Mouse (Mus musculus) heart, embryonic 15.5 days (tissue): Measurements from ENCODE around the gene Stk31. TPM values are rescaled to one million over a fixed set of nuclear protein-coding genes. Genes with fewer than 3 reads are reported as not detected.

Experiments used
- ATAC-seq: fragments of 200-750 bp; cut with Nextera tagmentation; replicated peaks from 2 replicates; pipeline ENCODE4 v1.8.0; 2017; ENCODE audit warnings: low read depth, moderate TSS enrichment; ENCODE audit not compliant: insufficient number of reproducible peaks, insufficient read depth, low FRiP score
- H3K27ac ChIP-seq: fragments of 300-500 bp; sonication (generic); 2 replicates; pipeline ENCODE4 v1.5.1; 2015; ENCODE audit warnings: mild to moderate bottlenecking, inconsistent platforms
- H3K27me3 ChIP-seq: fragments of 300-500 bp; sonication (generic); 2 replicates; pipeline ENCODE4 v1.6.1; 2015; ENCODE audit warnings: inconsistent platforms
- H3K36me3 ChIP-seq: fragments of 300-500 bp; sonication (generic); 2 replicates; pipeline ENCODE4 v1.6.1; 2015; ENCODE audit warnings: mild to moderate bottlenecking, inconsistent platforms
- H3K4me1 ChIP-seq: fragments of 300-500 bp; sonication (generic); replicated peaks from 2 replicates; pipeline ENCODE4 v1.6.1; 2015; ENCODE audit warnings: inconsistent platforms
- H3K4me2 ChIP-seq: fragments of 300-500 bp; sonication (generic); 2 replicates; pipeline ENCODE4 v1.6.1; 2015; ENCODE audit warnings: inconsistent platforms, mild to moderate bottlenecking, moderate library complexity
- H3K4me3 ChIP-seq: fragments of 300-500 bp; sonication (generic); 2 replicates; pipeline ENCODE4 v1.5.1; 2015; ENCODE audit warnings: mild to moderate bottlenecking, inconsistent platforms
- H3K9ac ChIP-seq: fragments of 300-500 bp; sonication (generic); 2 replicates; pipeline ENCODE4 v1.6.1; 2015; ENCODE audit warnings: mild to moderate bottlenecking, inconsistent platforms
- H3K9me3 ChIP-seq: fragments of 300-500 bp; sonication (generic); replicated peaks from 2 replicates; pipeline ENCODE4 v1.6.1; 2016; ENCODE audit warnings: inconsistent platforms
- WGBS: fragments of 180-500 bp; shearing (Covaris S2); methylation state at CpG from one replicate; pipeline ENCODE4 v1.1.7; 2015; ENCODE audit warnings: mixed read lengths; 5-methylcytosine and 5-hydroxymethylcytosine counted together
- polyA plus RNA-seq: library from polyadenylated mRNA; unstranded; fragments of >200 nt; fragmentation: Nextera tagmentation; extraction: Ambion mirVana; gene quantifications from 2 replicates; pipeline ENCODE4 v1.2.1, GENCODE M21; 2015

Stk31 gene
- polyA plus RNA-seq, result 0.11 and 0.20 TPM in 2 replicates

GRCm38 (mm10) chr6:49395316-49395715, at the start of gene Stk31:
Stk31 (plus strand) TSS chr6:49395604.
- Histone ChIP-seq H3K4me1 (no peaks in the 10 kb centered on the region), H3K27me3 (no peaks in the 10 kb centered on the region), H3K9me3 (no peaks in the 10 kb centered on the region), H3K9ac (no peak within 1 kb of the TSS), H3K4me2 (no peak within 1 kb of the TSS), H3K27ac (no peak within 1 kb of the TSS), H3K36me3 (no peaks in the 10 kb centered on the region), H3K4me3 (no peak within 1 kb of the TSS)
- WGBS, result 77% methylated on average over 34 of the region's 34 CpGs
- no peak for ATAC-seq

GRCm38 (mm10) chr6:49349826-49350225, 45.6 kb upstream of the Stk31 start:
- Histone ChIP-seq H3K9me3 (no peaks in the 10 kb centered on the region), H3K4me3 (no peak overlapping the region), H3K4me1 (no peaks in the 10 kb centered on the region), H3K27me3 (no peaks in the 10 kb centered on the region), H3K4me2 (no peak overlapping the region), H3K9ac (no peak overlapping the region), H3K36me3 (no peaks in the 10 kb centered on the region), H3K27ac (no peak overlapping the region)
- WGBS, result 86% methylated on average over 7 of the region's 7 CpGs
- no peak for ATAC-seq

GRCm38 (mm10) chr6:49354613-49355012, 40.8 kb upstream of the Stk31 start:
- H3K27me3 ChIP-seq, result no peaks in the 10 kb centered on the region
- H3K9ac ChIP-seq, result no peak overlapping the region
- no peaks in the 10 kb centered on the region for H3K36me3 ChIP-seq
- no peak overlapping the region for H3K4me3 ChIP-seq
- H3K4me1 ChIP-seq, result no peaks in the 10 kb centered on the region
- no peak overlapping the region for H3K27ac ChIP-seq
- WGBS, result 36% methylated on average over 3 of the region's 3 CpGs
- ATAC-seq, result no peak
- H3K4me2 ChIP-seq, result no peak overlapping the region
- no peaks in the 10 kb centered on the region for H3K9me3 ChIP-seq

- Histone ChIP-seq H3K27me3 (no peaks in the 10 kb centered on the region), H3K27ac (no peak overlapping the region), H3K9me3 (no peaks in the 10 kb centered on the region), H3K4me1 (no peaks in the 10 kb centered on the region), H3K4me2 (no peak overlapping the region), H3K4me3 (no peak overlapping the region), H3K9ac (no peak overlapping the region), H3K36me3 (no peaks in the 10 kb centered on the region)
- 75% methylated on average over 4 of the region's 4 CpGs for WGBS
- no peak for ATAC-seq
These were observed 40.2 kb upstream of the Stk31 start for GRCm38 (mm10) chr6:49355171-49355570.

- H3K9me3 ChIP-seq, result no peaks in the 10 kb centered on the region
- H3K9ac ChIP-seq, result no peak overlapping the region
- no peak overlapping the region for H3K4me3 ChIP-seq
- H3K36me3 ChIP-seq, result no peaks in the 10 kb centered on the region
- H3K4me2 ChIP-seq, result no peak overlapping the region
- H3K4me1 ChIP-seq, result no peaks in the 10 kb centered on the region
- no peak for ATAC-seq
- H3K27me3 ChIP-seq, result no peaks in the 10 kb centered on the region
- H3K27ac ChIP-seq, result no peak overlapping the region
These were observed 35.0 kb upstream of the Stk31 start for GRCm38 (mm10) chr6:49360420-49360819.

GRCm38 (mm10) chr6:49367159-49368054, 28.0 kb upstream of the Stk31 start, which contains the start of gene Fam221a:
Fam221a (plus strand) TSS chr6:49367739.
- peak within 1 kb of the TSS; percentile 82 for H3K4me2 ChIP-seq
- 4% methylated on average over 45 of the region's 49 CpGs for WGBS
- peak; percentile 98 for ATAC-seq
- H3K9ac ChIP-seq, result peak within 1 kb of the TSS; percentile 58
- peaks cover 11% of the 10 kb centered on the region for H3K4me1 ChIP-seq
- H3K27ac ChIP-seq, result peak within 1 kb of the TSS; percentile 59
- H3K36me3 ChIP-seq, result no peaks in the 10 kb centered on the region
- peak within 1 kb of the TSS; percentile 59 for H3K4me3 ChIP-seq
- no peaks in the 10 kb centered on the region for H3K27me3 ChIP-seq
- H3K9me3 ChIP-seq, result no peaks in the 10 kb centered on the region

- no peak for ATAC-seq
- Histone ChIP-seq H3K4me1 (peaks cover 11% of the 10 kb centered on the region), H3K9me3 (no peaks in the 10 kb centered on the region), H3K27ac (no peak overlapping the region), H3K36me3 (no peaks in the 10 kb centered on the region), H3K27me3 (no peaks in the 10 kb centered on the region), H3K4me3 (peak overlapping the region; percentile 59), H3K4me2 (peak overlapping the region; percentile 82), H3K9ac (peak overlapping the region; percentile 58)
- 50% methylated on average over 3 of the region's 3 CpGs for WGBS
These were observed 27.2 kb upstream of the Stk31 start for GRCm38 (mm10) chr6:49368212-49368611.

GRCm38 (mm10) chr6:49372705-49373104, 22.7 kb upstream of the Stk31 start:
- Histone ChIP-seq H3K4me3 (no peak overlapping the region), H3K9ac (no peak overlapping the region), H3K4me2 (no peak overlapping the region), H3K27me3 (no peaks in the 10 kb centered on the region), H3K4me1 (peaks cover 7% of the 10 kb centered on the region), H3K9me3 (no peaks in the 10 kb centered on the region), H3K36me3 (no peaks in the 10 kb centered on the region), H3K27ac (no peak overlapping the region)
- 74% methylated on average over 4 of the region's 4 CpGs for WGBS
- no peak for ATAC-seq

GRCm38 (mm10) chr6:49373943-49374342, 21.5 kb upstream of the Stk31 start:
- H3K4me3 ChIP-seq, result no peak overlapping the region
- no peak overlapping the region for H3K9ac ChIP-seq
- H3K27me3 ChIP-seq, result no peaks in the 10 kb centered on the region
- no peak for ATAC-seq
- 60% methylated on average over 2 of the region's 2 CpGs for whole genome bisulfite sequencing
- no peaks in the 10 kb centered on the region for H3K36me3 ChIP-seq
- H3K4me2 ChIP-seq, result no peak overlapping the region
- no peaks in the 10 kb centered on the region for H3K4me1 ChIP-seq
- H3K27ac ChIP-seq, result no peak overlapping the region
- no peaks in the 10 kb centered on the region for H3K9me3 ChIP-seq

- Histone ChIP-seq H3K36me3 (no peaks in the 10 kb centered on the region), H3K4me2 (no peak overlapping the region), H3K4me1 (no peaks in the 10 kb centered on the region), H3K9ac (no peak overlapping the region), H3K4me3 (no peak overlapping the region), H3K9me3 (no peaks in the 10 kb centered on the region), H3K27me3 (no peaks in the 10 kb centered on the region), H3K27ac (no peak overlapping the region)
- no peak for ATAC-seq
- 47% methylated on average over 12 of the region's 12 CpGs for WGBS
These were observed 17.1 kb upstream of the Stk31 start for GRCm38 (mm10) chr6:49378328-49378727.

GRCm38 (mm10) chr6:49394276-49394675, 1.1 kb upstream of the Stk31 start:
- no peak for ATAC-seq
- H3K27ac ChIP-seq, result no peak overlapping the region
- no peaks in the 10 kb centered on the region for H3K27me3 ChIP-seq
- no peak overlapping the region for H3K4me3 ChIP-seq
- H3K9ac ChIP-seq, result no peak overlapping the region
- no peaks in the 10 kb centered on the region for H3K9me3 ChIP-seq
- no peaks in the 10 kb centered on the region for H3K36me3 ChIP-seq
- H3K4me1 ChIP-seq, result no peaks in the 10 kb centered on the region
- 69% methylated on average over 1 of the region's 1 CpGs for WGBS
- no peak overlapping the region for H3K4me2 ChIP-seq

GRCm38 (mm10) chr6:49397466-49397865, 2.1 kb downstream of the Stk31 start:
- Histone ChIP-seq H3K9me3 (no peaks in the 10 kb centered on the region), H3K4me2 (no peak overlapping the region), H3K27ac (no peak overlapping the region), H3K4me1 (no peaks in the 10 kb centered on the region), H3K27me3 (no peaks in the 10 kb centered on the region), H3K36me3 (no peaks in the 10 kb centered on the region), H3K9ac (no peak overlapping the region), H3K4me3 (no peak overlapping the region)
- no peak for ATAC-seq
